Comparison of ENCODE assay signal across 10 mouse cellular contexts in the genomic region with DNA sequence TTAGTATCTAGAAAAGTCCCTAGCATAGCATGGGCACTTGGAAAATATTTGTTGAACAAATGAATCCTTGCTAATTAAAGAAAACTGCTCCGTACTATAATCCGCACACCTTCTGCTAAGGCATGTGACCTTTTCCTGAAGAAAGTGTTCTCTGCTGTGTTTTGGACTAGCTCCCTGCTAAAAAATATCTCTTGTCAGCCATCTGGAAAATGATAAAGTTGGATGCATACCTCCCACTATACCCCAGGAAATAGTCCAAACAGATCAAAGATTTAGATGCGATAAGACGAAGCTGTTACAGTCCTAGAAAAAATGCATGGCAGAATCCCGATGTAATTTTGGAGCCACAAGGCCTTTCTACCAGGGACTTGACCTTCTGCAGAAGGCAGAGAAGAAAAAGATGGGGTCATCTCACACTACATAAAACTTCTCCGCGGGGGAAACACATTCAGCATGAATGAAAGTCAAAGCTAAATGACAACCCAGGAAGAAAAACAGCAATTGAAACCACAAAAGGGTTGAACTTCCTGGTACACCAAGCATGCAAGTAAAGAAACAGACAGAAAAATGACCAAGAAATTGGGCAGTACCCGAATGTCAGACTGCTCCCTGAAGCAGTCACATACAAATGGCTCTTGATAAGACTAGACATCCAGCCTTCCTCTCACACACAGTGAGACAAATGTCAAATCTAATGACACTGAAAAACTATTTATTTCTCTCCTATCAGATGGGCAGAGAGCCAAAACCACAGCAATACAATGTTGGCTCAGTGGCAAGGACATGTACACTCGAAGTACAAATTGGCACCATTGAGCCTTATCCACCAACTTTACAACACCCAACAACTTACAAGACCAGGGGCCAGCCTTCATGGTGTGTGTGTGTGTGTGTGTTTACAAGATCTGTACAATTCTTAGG. TPM values are rescaled to one million over a fixed set of nuclear protein-coding genes. Genes with fewer than 3 reads are reported as not detected.
A peak's percentile ranks its signal among the peaks of the same experiment; 100 is the strongest.
DNase-seq lines count a peak whose midpoint lies in the region; ATAC-seq lines count a peak whose summit lies in the region.
"Had no signal": no experiment of that assay in that cellular context is flagged by ENCODE, and none has a peak within 500 bp of the region (broad histone marks: within the 10 kb centered on the region; RNA-seq: fewer than 3 reads in every experiment).

No protein-coding gene starts in this region.

- DNase-seq in heart, adult 8-10 months (ENCODE audit: low spot score): peak; percentile 13
- no peak for DNase-seq in heart, postnatal 4 days
- DNase-seq in urinary bladder, postnatal 25 days (ENCODE audit: low spot score): peak; percentile 13
- DNase-seq in urinary bladder, adult 2 months (ENCODE audit: low spot score): no peak
- peak; percentile 74 for DNase-seq in telencephalon, adult 2 months (ENCODE audit: low read depth, low spot score)
- no peak for DNase-seq in hindbrain, embryonic 14.5 days (ENCODE audit: low spot score)
- DNase-seq: right cerebral cortex, postnatal 14 days had no signal

- 0 out of 2 replicates have a peak, but pooled peaks have one; percentile 34 for ATAC-seq in lung, embryonic 16.5 days (ENCODE audit: low read depth)
- ATAC-seq in monocyte, adult 5-6 weeks (replicated peaks; ENCODE audit: insufficient number of reproducible peaks, low FRiP score, low TSS enrichment, poor library complexity, severe bottlenecking): no peak
- ATAC-seq in hindbrain, embryonic 14.5 days (ENCODE audit: low FRiP score): no peak

- peaks cover 4% of the 10 kb centered on the region; the same call in 1 of the 2 replicates for H3K4me1 ChIP-seq in lung, embryonic 16.5 days (replicated peaks; ENCODE audit: control insufficient read depth, insufficient read depth, low read length)
- H3K4me1 ChIP-seq in hindbrain, embryonic 14.5 days (replicated peaks; ENCODE audit: control insufficient read depth, insufficient read depth, low read length): no peaks in the 10 kb centered on the region
- H3K4me1 ChIP-seq: midbrain, embryonic 12.5 days had no signal

- H3K27ac ChIP-seq in lung, embryonic 16.5 days (ENCODE audit: low read length): no peak overlapping the region
- no peak overlapping the region for H3K27ac ChIP-seq in hindbrain, embryonic 14.5 days
- H3K27ac ChIP-seq: midbrain, embryonic 12.5 days had no signal

- H3K36me3 ChIP-seq in lung, embryonic 16.5 days (ENCODE audit: control insufficient read depth, insufficient read depth, low read length): no peaks in the 10 kb centered on the region
- H3K36me3 ChIP-seq in hindbrain, embryonic 14.5 days (replicated peaks; ENCODE audit: control insufficient read depth, insufficient read depth): no peaks in the 10 kb centered on the region
- H3K36me3 ChIP-seq: midbrain, embryonic 12.5 days had no signal

- H3K9me3 ChIP-seq in lung, embryonic 16.5 days (ENCODE audit: control insufficient read depth, low read length): no peaks in the 10 kb centered on the region
- H3K9me3 ChIP-seq in hindbrain, embryonic 14.5 days (ENCODE audit: control insufficient read depth, low read length): no peaks in the 10 kb centered on the region
- H3K9me3 ChIP-seq: midbrain, embryonic 12.5 days had no signal

- H3K4me2 ChIP-seq in lung, embryonic 16.5 days (ENCODE audit: low read depth, low read length): no peak overlapping the region
- no peak overlapping the region for H3K4me2 ChIP-seq in hindbrain, embryonic 14.5 days (replicated peaks)
- H3K4me2 ChIP-seq: midbrain, embryonic 12.5 days had no signal

- no peak overlapping the region for H3K9ac ChIP-seq in lung, embryonic 16.5 days (ENCODE audit: low read length)
- no peak overlapping the region for H3K9ac ChIP-seq in hindbrain, embryonic 14.5 days
- H3K9ac ChIP-seq: midbrain, embryonic 12.5 days had no signal

- WGBS in lung, embryonic 16.5 days: 45% methylated on average over 9 of the region's 9 CpGs
- 77% methylated on average over 9 of the region's 9 CpGs for WGBS in hindbrain, embryonic 14.5 days

- no peaks in the 10 kb centered on the region for H3K27me3 ChIP-seq in lung, embryonic 16.5 days (ENCODE audit: control insufficient read depth, insufficient read depth, low read depth, low read length)
- H3K27me3 ChIP-seq in hindbrain, embryonic 14.5 days (ENCODE audit: control insufficient read depth, insufficient read depth, low read length): no peaks in the 10 kb centered on the region
- H3K27me3 ChIP-seq: midbrain, embryonic 12.5 days had no signal

- H3K4me3 ChIP-seq in lung, embryonic 16.5 days (ENCODE audit: low read length): no peak overlapping the region
- no peak overlapping the region for H3K4me3 ChIP-seq in hindbrain, embryonic 14.5 days (replicated peaks; ENCODE audit: low read length)
- H3K4me3 ChIP-seq: midbrain, embryonic 12.5 days had no signal

RNA-seq across cellular contexts. Expression of a gene that starts 29.3 kb away (rescaled TPM):
- 10 to 100 TPM; 56.1 to 62.3 (median 59.5) TPM for total RNA-seq in heart, adult 8-10 months (2022)
- total RNA-seq in heart, postnatal 4 days (2021): 10 to 100 TPM; 65.8 to 68.2 TPM
- polyA plus RNA-seq in urinary bladder, adult 2 months (2012; rRNA removed): 66.6 and 72.2 TPM in 2 replicates
- 101 and 103 TPM in 2 replicates for polyA plus RNA-seq in lung, embryonic 16.5 days (2015; fragmentation: Nextera tagmentation; extraction: Ambion mirVana)
- total RNA-seq in monocyte, adult 5-6 weeks (2017): 393 to 430 TPM (median 397 TPM) in 3 replicates
- polyA plus RNA-seq in hindbrain, embryonic 14.5 days (2014; fragmentation: Nextera tagmentation; extraction: Ambion mirVana): 73.0 and 75.9 TPM in 2 replicates

RNA-seq across cellular contexts. Expression of a gene that starts 29.5 kb away (rescaled TPM):
- total RNA-seq in heart, adult 8-10 months (2022): 10 to 100 TPM; 14.5 to 18.5 (median 17.3) TPM
- total RNA-seq in heart, postnatal 4 days (2021): 10 to 100 TPM; 10.2 to 11.8 TPM
- 8.3 TPM in 2 replicates for polyA plus RNA-seq in urinary bladder, adult 2 months (2012; rRNA removed)
- 21.8 and 22.6 TPM in 2 replicates for polyA plus RNA-seq in lung, embryonic 16.5 days (2015; fragmentation: Nextera tagmentation; extraction: Ambion mirVana)
- total RNA-seq in monocyte, adult 5-6 weeks (2017): 5.7 to 13.8 TPM (median 6.8 TPM) in 3 replicates
- polyA plus RNA-seq in hindbrain, embryonic 14.5 days (2014; fragmentation: Nextera tagmentation; extraction: Ambion mirVana): 10.5 and 11.7 TPM in 2 replicates

RNA-seq across cellular contexts. Expression of a gene that starts 31.9 kb away (rescaled TPM):
- total RNA-seq in heart, adult 8-10 months (2022): not detected
- not detected for total RNA-seq in heart, postnatal 4 days (2021)
- polyA plus RNA-seq in urinary bladder, adult 2 months (2012; rRNA removed): 4.9 and 5.7 TPM in 2 replicates
- 3.7 and 4.1 TPM in 2 replicates for polyA plus RNA-seq in lung, embryonic 16.5 days (2015; fragmentation: Nextera tagmentation; extraction: Ambion mirVana)
- not detected in 3 replicates for total RNA-seq in monocyte, adult 5-6 weeks (2017)
- polyA plus RNA-seq in hindbrain, embryonic 14.5 days (2014; fragmentation: Nextera tagmentation; extraction: Ambion mirVana): not detected in 2 replicates
- polyA plus RNA-seq: midbrain, embryonic 12.5 days had no signal

Comparison
In these comparisons a context has a peak if more than half of its experiments do, and no peak if none do; other contexts are left out.
1. DNase-seq: peak in heart, adult 8-10 months (single experiment), urinary bladder, postnatal 25 days (single experiment) and telencephalon, adult 2 months (single experiment); none in heart, postnatal 4 days (single experiment), urinary bladder, adult 2 months (single experiment) and hindbrain, embryonic 14.5 days (single experiment).